Mouse (Mus musculus): Measurements from ENCODE around the gene Mdga2.

Gene Mdga2

GRCm38 (mm10) chr12:67222221-67223025 lies at the start of gene Mdga2:
Mdga2 (minus strand) TSS chr12:67222549.
- DNase-seq (ENCODE audit: low read depth) = peak; percentile 5

- DNase-seq (ENCODE audit: low read depth) = no peak
These were observed 45.1 kb upstream of the Mdga2 start for GRCm38 (mm10) chr12:67267409-67267808.

- DNase-seq (ENCODE audit: low read depth) = no peak
These were observed 1.2 kb upstream of the Mdga2 start for GRCm38 (mm10) chr12:67223530-67223929.

GRCm38 (mm10) chr12:67221329-67222220 lies 774 bp downstream of the Mdga2 start:
- no peak for DNase-seq (ENCODE audit: low read depth)

GRCm38 (mm10) chr12:67220641-67221231 lies 1.6 kb downstream of the Mdga2 start:
- DNase-seq (ENCODE audit: low read depth) = no peak

- DNase-seq (ENCODE audit: low read depth) = no peak
These were observed 2.3 kb downstream of the Mdga2 start for GRCm38 (mm10) chr12:67220041-67220440.

- no peak for DNase-seq (ENCODE audit: low read depth)
These were observed 2.8 kb downstream of the Mdga2 start for GRCm38 (mm10) chr12:67219564-67219963.

GRCm38 (mm10) chr12:67212801-67213200 lies 9.5 kb downstream of the Mdga2 start:
- no peak for DNase-seq (ENCODE audit: low read depth)

- no peak for DNase-seq (ENCODE audit: low read depth)
These were observed 44.2 kb downstream of the Mdga2 start for GRCm38 (mm10) chr12:67178155-67178554.

- DNase-seq (ENCODE audit: low read depth) = no peak
These were observed 65.6 kb downstream of the Mdga2 start for GRCm38 (mm10) chr12:67156569-67157237.

GRCm38 (mm10) chr12:67153077-67153476 lies 69.3 kb downstream of the Mdga2 start:
- DNase-seq (ENCODE audit: low read depth) = no peak

GRCm38 (mm10) chr12:67141605-67142004 lies 80.7 kb downstream of the Mdga2 start:
- DNase-seq (ENCODE audit: low read depth) = no peak

GRCm38 (mm10) chr12:67140131-67140530 lies 82.2 kb downstream of the Mdga2 start:
- no peak for DNase-seq (ENCODE audit: low read depth)

GRCm38 (mm10) chr12:67127457-67127856 lies 94.9 kb downstream of the Mdga2 start:
- no peak for DNase-seq (ENCODE audit: low read depth)

GRCm38 (mm10) chr12:67123874-67124273 lies 98.5 kb downstream of the Mdga2 start:
- no peak for DNase-seq (ENCODE audit: low read depth)

- no peak for DNase-seq (ENCODE audit: low read depth)
These were observed 103.5 kb downstream of the Mdga2 start for GRCm38 (mm10) chr12:67118652-67119515.

- DNase-seq (ENCODE audit: low read depth) = no peak
These were observed 118.2 kb downstream of the Mdga2 start for GRCm38 (mm10) chr12:67104171-67104570.

- no peak for DNase-seq (ENCODE audit: low read depth)
These were observed 127.9 kb downstream of the Mdga2 start for GRCm38 (mm10) chr12:67094414-67094813.

- no peak for DNase-seq (ENCODE audit: low read depth)
These were observed 131.9 kb downstream of the Mdga2 start for GRCm38 (mm10) chr12:67090420-67090965.

GRCm38 (mm10) chr12:67059136-67060014 lies 163.0 kb downstream of the Mdga2 start:
- DNase-seq (ENCODE audit: low read depth) = peak; percentile 16
